Mouse (Mus musculus): ENCODE results near the gene Sftpd.

DNA sequence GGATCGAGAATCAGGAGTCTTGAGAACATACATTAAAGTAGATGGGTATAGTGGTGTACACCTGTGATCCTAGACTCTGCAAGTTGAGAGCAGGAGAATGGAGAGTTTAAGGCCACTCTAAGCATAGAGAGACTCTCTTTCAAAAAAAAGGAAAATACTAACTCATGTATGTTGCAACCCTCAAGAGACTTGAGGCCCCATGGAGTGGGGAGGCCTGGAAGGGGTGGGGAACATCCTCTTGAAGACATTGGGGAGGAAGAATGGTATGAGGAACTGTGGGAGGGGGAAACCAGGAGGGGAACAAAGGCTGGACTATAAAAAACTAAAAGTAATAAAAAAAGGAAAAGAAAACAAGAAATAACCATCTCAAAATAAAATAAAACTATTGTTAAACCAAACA lies 16.4 kb downstream of the Sftpd start:
- no peak for TF ChIP-seq CTCF (conservative IDR thresholded peaks at IDR 0.05; ENCODE audit: insufficient read depth, insufficient read length, low read depth, low read length)
- TF ChIP-seq POLR2A (IDR thresholded peaks at IDR 0.05; ENCODE audit: low read depth, low read length): no peak

Data from kidney, adult 2 months (tissue).